Mouse (Mus musculus): ENCODE measurements around the gene Usp50.

Usp50 gene

GRCm38 (mm10) chr2:126663481-126663880 is 119.8 kb downstream of the Usp50 start:
- DNase-seq (ENCODE audit: low spot score) = no peak
